Comparison of ENCODE assay signal across 14 mouse cellular contexts in genomic region chr2:139696578-139696977, GRCm38 (mm10). TPM values are rescaled to one million over a fixed set of nuclear protein-coding genes. Genes with fewer than 3 reads are reported as not detected.
DNase-seq lines count a peak whose midpoint lies in the region; ATAC-seq and TF ChIP-seq lines count a peak whose summit lies in the region.
"Had no signal": no experiment of that assay in that cellular context is flagged by ENCODE, and none has a peak within 500 bp of the region (broad histone marks: within the 10 kb centered on the region; RNA-seq: fewer than 3 reads in every experiment).

No protein-coding gene starts in this region.

- no peak overlapping the region for H3K9ac ChIP-seq in forebrain, postnatal 0 days
- no peak overlapping the region for H3K9ac ChIP-seq in forebrain, embryonic 16.5 days (replicated peaks; ENCODE audit: low read depth, low read length)
- no peak overlapping the region for H3K9ac ChIP-seq in neural tube, embryonic 12.5 days
- H3K9ac ChIP-seq in heart, embryonic 11.5 days (ENCODE audit: low read depth, low read length) = no peak overlapping the region

- no peak for TF ChIP-seq CTCF in forebrain, postnatal 0 days (IDR thresholded peaks at IDR 0.05; ENCODE audit: low read depth)

- H3K4me1 ChIP-seq in forebrain, postnatal 0 days (ENCODE audit: insufficient read depth) = no peaks in the 10 kb centered on the region
- no peaks in the 10 kb centered on the region for H3K4me1 ChIP-seq in forebrain, embryonic 16.5 days (replicated peaks; ENCODE audit: control insufficient read depth, insufficient read depth, low read length)
- no peaks in the 10 kb centered on the region for H3K4me1 ChIP-seq in neural tube, embryonic 12.5 days
- H3K4me1 ChIP-seq in heart, embryonic 11.5 days (ENCODE audit: control insufficient read depth, insufficient read depth, low read length) = no peaks in the 10 kb centered on the region

- 28% methylated on average over 2 of the region's 2 CpGs for WGBS in forebrain, postnatal 0 days
- 41% methylated on average over 2 of the region's 2 CpGs for WGBS in forebrain, embryonic 16.5 days
- 23% methylated on average over 2 of the region's 2 CpGs for WGBS in neural tube, embryonic 12.5 days
- 78% methylated on average over 2 of the region's 2 CpGs for WGBS in heart, embryonic 11.5 days (ENCODE audit: insufficient replicate concordance)

- no peak overlapping the region for H3K27ac ChIP-seq in forebrain, postnatal 0 days (ENCODE audit: low read depth, low read length)
- H3K27ac ChIP-seq in forebrain, embryonic 16.5 days (ENCODE audit: low read length) = no peak overlapping the region
- H3K27ac ChIP-seq in neural tube, embryonic 12.5 days = no peak overlapping the region
- H3K27ac ChIP-seq in heart, embryonic 11.5 days (ENCODE audit: low read depth, low read length) = no peak overlapping the region

- H3K27me3 ChIP-seq in forebrain, postnatal 0 days (ENCODE audit: insufficient read depth, low read length) = no peaks in the 10 kb centered on the region
- H3K27me3 ChIP-seq in forebrain, embryonic 16.5 days (replicated peaks; ENCODE audit: control insufficient read depth, insufficient read depth, low read length) = no peaks in the 10 kb centered on the region
- no peaks in the 10 kb centered on the region for H3K27me3 ChIP-seq in neural tube, embryonic 12.5 days (replicated peaks)
- no peaks in the 10 kb centered on the region for H3K27me3 ChIP-seq in heart, embryonic 11.5 days (ENCODE audit: control insufficient read depth, insufficient read depth, low read length)

- no peak overlapping the region for H3K4me2 ChIP-seq in forebrain, postnatal 0 days (ENCODE audit: low read depth)
- no peak overlapping the region for H3K4me2 ChIP-seq in forebrain, embryonic 16.5 days (ENCODE audit: low read length)
- no peak overlapping the region for H3K4me2 ChIP-seq in neural tube, embryonic 12.5 days (replicated peaks)
- H3K4me2 ChIP-seq in heart, embryonic 11.5 days = no peak overlapping the region

- ATAC-seq in forebrain, postnatal 0 days = peak; percentile 20; the same call in 1 of the 2 replicates
- ATAC-seq in forebrain, embryonic 16.5 days = no peak
- ATAC-seq in neural tube, embryonic 12.5 days (ENCODE audit: low FRiP score, low read depth) = peak; percentile 55
- ATAC-seq in heart, embryonic 11.5 days (replicated peaks; ENCODE audit: insufficient number of reproducible peaks, low FRiP score, low TSS enrichment) = no peak

- no peak overlapping the region for H3K4me3 ChIP-seq in forebrain, postnatal 0 days (ENCODE audit: low read depth, low read length)
- H3K4me3 ChIP-seq in forebrain, embryonic 16.5 days (replicated peaks; ENCODE audit: low read length) = no peak overlapping the region
- H3K4me3 ChIP-seq in neural tube, embryonic 12.5 days = no peak overlapping the region
- no peak overlapping the region for H3K4me3 ChIP-seq in heart, embryonic 11.5 days (ENCODE audit: low read depth, low read length)

- H3K36me3 ChIP-seq in forebrain, postnatal 0 days (ENCODE audit: insufficient read depth) = no peaks in the 10 kb centered on the region
- no peaks in the 10 kb centered on the region for H3K36me3 ChIP-seq in forebrain, embryonic 16.5 days (ENCODE audit: control insufficient read depth, insufficient read depth)
- no peaks in the 10 kb centered on the region for H3K36me3 ChIP-seq in neural tube, embryonic 12.5 days
- H3K36me3 ChIP-seq in heart, embryonic 11.5 days (ENCODE audit: control insufficient read depth, insufficient read depth, low read length) = no peaks in the 10 kb centered on the region

- no peaks in the 10 kb centered on the region for H3K9me3 ChIP-seq in forebrain, postnatal 0 days (ENCODE audit: low read length)
- H3K9me3 ChIP-seq in forebrain, embryonic 16.5 days (ENCODE audit: control insufficient read depth, low read length) = peaks cover 3% of the 10 kb centered on the region; the same call in 1 of the 2 replicates
- H3K9me3 ChIP-seq in neural tube, embryonic 12.5 days = peaks cover 8% of the 10 kb centered on the region; the same call in 1 of the 2 replicates
- H3K9me3 ChIP-seq in heart, embryonic 11.5 days (replicated peaks; ENCODE audit: control insufficient read depth, low read length) = peaks cover 6% of the 10 kb centered on the region; the same call in 1 of the 2 replicates

- DNase-seq in forebrain, postnatal 0 days = peak; percentile 30
- no peak for DNase-seq in neural tube, embryonic 10.5 days (ENCODE audit: extremely low spot score, low spot score)
- DNase-seq in layer of hippocampus, adult 8-10 months (ENCODE audit: low spot score in 2 of 2) = peak; percentile 42 to 52
- DNase-seq in gastrocnemius, adult 8-10 months (ENCODE audit: low spot score in 2 of 2) = no peak
- DNase-seq in gastrocnemius, postnatal 25 days = no peak
- DNase-seq: adrenal gland, adult 2 months; B cell, adult 2 months; kidney, postnatal 36 days; thymus, postnatal 4 days had no signal

RNA-seq across cellular contexts. Expression of gene Ism1, which starts 18.6 kb away (rescaled TPM):
- 1.8 and 2.4 TPM in 2 replicates for total RNA-seq in forebrain, postnatal 0 days (2014; rRNA removed)
- polyA plus RNA-seq in forebrain, postnatal 0 days (2015; fragmentation: Nextera tagmentation; extraction: Ambion mirVana) = 0.38 and 0.64 TPM in 2 replicates
- polyA plus RNA-seq in forebrain, embryonic 16.5 days (2015; fragmentation: Nextera tagmentation; extraction: Ambion mirVana) = 0.29 and 0.36 TPM in 2 replicates
- polyA plus RNA-seq in neural tube, embryonic 12.5 days (2016; fragmentation: Nextera tagmentation; extraction: Ambion mirVana) = 1.9 and 2.2 TPM in 2 replicates
- total RNA-seq in layer of hippocampus, adult 8-10 months (2022) = 1 to 10 TPM; 3.2 to 5.7 (median 4.2) TPM
- total RNA-seq in gastrocnemius, adult 8-10 months (2022) = under 1 TPM; 0.17 to 0.78 (median 0.45) TPM
- 0.38 and 1.1 TPM in 2 replicates for polyA plus RNA-seq in heart, embryonic 11.5 days (2014; fragmentation: Nextera tagmentation; extraction: Ambion mirVana)
- total RNA-seq in gastrocnemius, postnatal 25 days (2021) = under 1 TPM; 0.59 to 0.99 TPM
- total RNA-seq: liver, adult 2 months; megakaryocyte progenitor cell, adult 5-6 weeks had no signal

Comparison
In these comparisons a context has a peak if more than half of its experiments do, and no peak if none do; other contexts are left out.
1. ATAC-seq: peak in forebrain, postnatal 0 days (single experiment) and neural tube, embryonic 12.5 days (single experiment); none in forebrain, embryonic 16.5 days (single experiment) and heart, embryonic 11.5 days (single experiment).
2. DNase-seq: peak in forebrain, postnatal 0 days (single experiment) and layer of hippocampus, adult 8-10 months (2 of 2); none in neural tube, embryonic 10.5 days (single experiment), gastrocnemius, adult 8-10 months (0 of 2) and gastrocnemius, postnatal 25 days (single experiment).